Mouse (Mus musculus): Measurements from ENCODE around the gene Dcps.

GRCm38 (mm10) chr9:35145118-35145517, 30.7 kb downstream of the Dcps start:
- TF ChIP-seq CTCF (IDR thresholded peaks at IDR 0.05; ENCODE audit: insufficient read depth, low read depth, low read length) = no peak
- no peak for TF ChIP-seq POLR2A (IDR thresholded peaks at IDR 0.05; ENCODE audit: insufficient read depth, low read depth, low read length)

All from olfactory bulb, adult 2 months (tissue).